21 mouse cellular contexts compared by ENCODE assay signal in genomic region chr4:129933696-129934095, GRCm38 (mm10). TPM values are rescaled to one million over a fixed set of nuclear protein-coding genes. Genes with fewer than 3 reads are reported as not detected.
DNase-seq lines count a peak whose midpoint lies in the region; ATAC-seq and TF ChIP-seq lines count a peak whose summit lies in the region.
"Had no signal": no experiment of that assay in that cellular context is flagged by ENCODE, and none has a peak within 500 bp of the region (broad histone marks: within the 10 kb centered on the region; RNA-seq: fewer than 3 reads in every experiment).

No protein-coding gene starts in this region.

- TF ChIP-seq POLR2A in kidney, adult 2 months (IDR thresholded peaks at IDR 0.05; ENCODE audit: low read depth, low read length), result no peak

- peaks cover 11% of the 10 kb centered on the region for H3K4me1 ChIP-seq in embryonic facial prominence, embryonic 13.5 days
- H3K4me1 ChIP-seq in embryonic facial prominence, embryonic 10.5 days, result peaks cover 20% of the 10 kb centered on the region
- H3K4me1 ChIP-seq in kidney, postnatal 0 days (replicated peaks; ENCODE audit: insufficient read depth, low read length), result no peaks in the 10 kb centered on the region
- no peaks in the 10 kb centered on the region for H3K4me1 ChIP-seq in kidney, adult 2 months (ENCODE audit: control insufficient read depth, insufficient read depth, low read length)
- H3K4me1 ChIP-seq in midbrain, embryonic 14.5 days (ENCODE audit: control insufficient read depth, insufficient read depth, low read length), result 0 out of 2 replicates have a peak, but pooled peaks cover 11% of the 10 kb centered on the region
- H3K4me1 ChIP-seq: limb, embryonic 12.5 days had no signal

- no peak overlapping the region for H3K27ac ChIP-seq in embryonic facial prominence, embryonic 13.5 days
- H3K27ac ChIP-seq in embryonic facial prominence, embryonic 10.5 days (replicated peaks), result no peak overlapping the region
- no peak overlapping the region for H3K27ac ChIP-seq in kidney, postnatal 0 days
- no peak overlapping the region for H3K27ac ChIP-seq in kidney, adult 2 months (ENCODE audit: insufficient read depth, low read depth, low read length)
- 0 out of 2 replicates have a peak overlapping the region, but pooled peaks have one; percentile 20 for H3K27ac ChIP-seq in midbrain, embryonic 14.5 days (replicated peaks; ENCODE audit: low read depth, low read length)
- H3K27ac ChIP-seq: limb, embryonic 12.5 days; liver, embryonic 13.5 days had no signal

- H3K9me3 ChIP-seq in embryonic facial prominence, embryonic 13.5 days, result no peaks in the 10 kb centered on the region
- 0 out of 2 replicates have a peak, but pooled peaks cover 4% of the 10 kb centered on the region for H3K9me3 ChIP-seq in embryonic facial prominence, embryonic 10.5 days
- no peaks in the 10 kb centered on the region for H3K9me3 ChIP-seq in kidney, postnatal 0 days (replicated peaks; ENCODE audit: low read length)
- no peaks in the 10 kb centered on the region for H3K9me3 ChIP-seq in midbrain, embryonic 14.5 days (ENCODE audit: control insufficient read depth, low read length)
- H3K9me3 ChIP-seq: liver, embryonic 13.5 days had no signal

- no peaks in the 10 kb centered on the region for H3K36me3 ChIP-seq in embryonic facial prominence, embryonic 13.5 days
- H3K36me3 ChIP-seq in embryonic facial prominence, embryonic 10.5 days (replicated peaks), result no peaks in the 10 kb centered on the region
- no peaks in the 10 kb centered on the region for H3K36me3 ChIP-seq in kidney, postnatal 0 days (ENCODE audit: insufficient read depth, low read length)
- no peaks in the 10 kb centered on the region for H3K36me3 ChIP-seq in kidney, adult 2 months (ENCODE audit: control insufficient read depth, insufficient read depth, low read length)
- H3K36me3 ChIP-seq in midbrain, embryonic 14.5 days (ENCODE audit: control insufficient read depth, insufficient read depth, low read length), result no peaks in the 10 kb centered on the region
- H3K36me3 ChIP-seq: heart, embryonic 10.5 days; limb, embryonic 12.5 days; liver, embryonic 13.5 days had no signal

- peaks cover 3% of the 10 kb centered on the region; the same call in 1 of the 2 replicates for H3K27me3 ChIP-seq in embryonic facial prominence, embryonic 13.5 days
- H3K27me3 ChIP-seq in embryonic facial prominence, embryonic 10.5 days (replicated peaks; ENCODE audit: low read depth, poor library complexity, severe bottlenecking), result peaks cover 8% of the 10 kb centered on the region; the same call in 1 of the 2 replicates
- no peaks in the 10 kb centered on the region for H3K27me3 ChIP-seq in kidney, postnatal 0 days (ENCODE audit: insufficient read depth, low read length)
- H3K27me3 ChIP-seq in kidney, adult 2 months (replicated peaks; ENCODE audit: control insufficient read depth, insufficient read depth, low read length), result no peaks in the 10 kb centered on the region
- no peaks in the 10 kb centered on the region for H3K27me3 ChIP-seq in midbrain, embryonic 14.5 days (ENCODE audit: control insufficient read depth, insufficient read depth, low read length)
- H3K27me3 ChIP-seq: liver, embryonic 13.5 days had no signal

- 0 out of 2 replicates have a peak overlapping the region, but pooled peaks have one; percentile 21 for H3K9ac ChIP-seq in embryonic facial prominence, embryonic 13.5 days
- no peak overlapping the region for H3K9ac ChIP-seq in kidney, postnatal 0 days (ENCODE audit: low read depth, low read length)
- H3K9ac ChIP-seq in midbrain, embryonic 14.5 days (replicated peaks; ENCODE audit: low read length), result no peak overlapping the region
- H3K9ac ChIP-seq: limb, embryonic 12.5 days; liver, embryonic 13.5 days had no signal

- no peak for TF ChIP-seq CTCF in kidney, postnatal 0 days (IDR thresholded peaks at IDR 0.05; ENCODE audit: low read depth)
- TF ChIP-seq CTCF in kidney, adult 2 months (conservative IDR thresholded peaks at IDR 0.05; ENCODE audit: insufficient read depth, insufficient read length, low read depth, low read length), result no peak

- H3K4me2 ChIP-seq in embryonic facial prominence, embryonic 13.5 days, result no peak overlapping the region
- H3K4me2 ChIP-seq in kidney, postnatal 0 days (ENCODE audit: low read length), result no peak overlapping the region
- H3K4me2 ChIP-seq in midbrain, embryonic 14.5 days (ENCODE audit: low read length), result no peak overlapping the region
- H3K4me2 ChIP-seq: limb, embryonic 12.5 days; liver, embryonic 13.5 days had no signal

- H3K4me3 ChIP-seq in embryonic facial prominence, embryonic 13.5 days, result no peak overlapping the region
- no peak overlapping the region for H3K4me3 ChIP-seq in embryonic facial prominence, embryonic 10.5 days
- no peak overlapping the region for H3K4me3 ChIP-seq in kidney, postnatal 0 days (replicated peaks; ENCODE audit: low read depth, low read length)
- H3K4me3 ChIP-seq in kidney, adult 2 months (ENCODE audit: insufficient read depth, low read depth, low read length), result no peak overlapping the region
- H3K4me3 ChIP-seq in midbrain, embryonic 14.5 days (replicated peaks; ENCODE audit: low read depth, low read length), result no peak overlapping the region
- H3K4me3 ChIP-seq: limb, embryonic 12.5 days; liver, embryonic 13.5 days had no signal

- no peak for ATAC-seq in embryonic facial prominence, embryonic 13.5 days (ENCODE audit: insufficient number of reproducible peaks, insufficient read depth, low FRiP score, low TSS enrichment, low read depth)
- ATAC-seq in kidney, postnatal 0 days (replicated peaks; ENCODE audit: low FRiP score, low read depth), result peak; percentile 17; the same call in 1 of the 2 replicates
- no peak for ATAC-seq in midbrain, embryonic 14.5 days (ENCODE audit: low FRiP score, low TSS enrichment)
- ATAC-seq: inflammation-experienced regulatory T-cells, adult 6 months had no signal

- 79% methylated on average over 14 of the region's 14 CpGs for WGBS in embryonic facial prominence, embryonic 13.5 days
- WGBS in embryonic facial prominence, embryonic 10.5 days, result 80% methylated on average over 14 of the region's 14 CpGs
- 53% methylated on average over 14 of the region's 14 CpGs for WGBS in kidney, postnatal 0 days
- 37% methylated on average over 14 of the region's 14 CpGs for WGBS in kidney, adult 2 months
- WGBS in midbrain, embryonic 14.5 days, result 69% methylated on average over 14 of the region's 14 CpGs

- intact Hi-C loops in heart, postnatal 36 days (cut with DNase I), result no loop called here

- no peak for DNase-seq in embryonic facial prominence, embryonic 10.5 days (ENCODE audit: low spot score)
- DNase-seq in kidney, postnatal 0 days (ENCODE audit: low spot score), result no peak
- no peak for DNase-seq in kidney, adult 2 months
- DNase-seq in brain, adult 2 months (ENCODE audit: low read depth, low spot score), result peak; percentile 72
- DNase-seq in midbrain, embryonic 14.5 days, result no peak
- DNase-seq in adrenal gland, postnatal 36 days, result no peak
- DNase-seq in heart, postnatal 36 days, result no peak
- DNase-seq: heart, postnatal 14 days; kidney, adult 9 months; kidney, postnatal 4 days; liver, embryonic 13.5 days; thymus, postnatal 25 days had no signal

RNA-seq across cellular contexts. Expression of gene Spocd1, which starts 4.6 kb away (rescaled TPM):
- polyA plus RNA-seq in embryonic facial prominence, embryonic 13.5 days (2015; fragmentation: Nextera tagmentation; extraction: Ambion mirVana), result 0.06 and 0.08 TPM in 2 replicates
- polyA plus RNA-seq in embryonic facial prominence, embryonic 10.5 days (2016; fragmentation: Nextera tagmentation; extraction: Ambion mirVana), result not detected in 2 replicates
- not detected in 2 replicates for polyA plus RNA-seq in kidney, postnatal 0 days (2015; fragmentation: Nextera tagmentation; extraction: Ambion mirVana)
- not detected in 2 replicates for polyA plus RNA-seq in kidney, adult 2 months (2012; rRNA removed)
- polyA plus RNA-seq in midbrain, embryonic 14.5 days (2014; fragmentation: Nextera tagmentation; extraction: Ambion mirVana), result 0.16 TPM in 1 of 2 replicates, not detected in the other
- 1 to 10 TPM in 1 of 2 experiments, under 1 TPM in 1; 0.86 to 1.3 TPM for total RNA-seq in adrenal gland, postnatal 36 days (2021)
- total RNA-seq in heart, postnatal 36 days (2021), result not detected
- total RNA-seq: gastrocnemius, postnatal 4 days; heart, postnatal 14 days had no signal
- polyA plus RNA-seq: embryonic facial prominence, embryonic 11.5 days; inflammation-experienced regulatory T-cells, adult 6 months; limb, embryonic 12.5 days; liver, embryonic 13.5 days; lung, embryonic 16.5 days; neural tube, embryonic 14.5 days; stomach, embryonic 16.5 days had no signal

RNA-seq across cellular contexts. Expression of gene Adgrb2, which starts 51.0 kb away (rescaled TPM):
- polyA plus RNA-seq in embryonic facial prominence, embryonic 13.5 days (2015; fragmentation: Nextera tagmentation; extraction: Ambion mirVana), result 6.7 and 7.9 TPM in 2 replicates
- 1.1 and 1.2 TPM in 2 replicates for polyA plus RNA-seq in embryonic facial prominence, embryonic 10.5 days (2016; fragmentation: Nextera tagmentation; extraction: Ambion mirVana)
- polyA plus RNA-seq in kidney, postnatal 0 days (2015; fragmentation: Nextera tagmentation; extraction: Ambion mirVana), result 0.78 and 1.8 TPM in 2 replicates
- 0.66 and 1.3 TPM in 2 replicates for polyA plus RNA-seq in kidney, adult 2 months (2012; rRNA removed)
- polyA plus RNA-seq in midbrain, embryonic 14.5 days (2014; fragmentation: Nextera tagmentation; extraction: Ambion mirVana), result 15.9 and 16.9 TPM in 2 replicates
- 10 to 100 TPM; 21.0 to 24.4 TPM for total RNA-seq in adrenal gland, postnatal 36 days (2021)
- 1 to 10 TPM; 2.1 to 2.6 TPM for total RNA-seq in heart, postnatal 36 days (2021)
